Mouse (Mus musculus): ENCODE results near the gene Slc20a1.

Slc20a1 gene

DNA sequence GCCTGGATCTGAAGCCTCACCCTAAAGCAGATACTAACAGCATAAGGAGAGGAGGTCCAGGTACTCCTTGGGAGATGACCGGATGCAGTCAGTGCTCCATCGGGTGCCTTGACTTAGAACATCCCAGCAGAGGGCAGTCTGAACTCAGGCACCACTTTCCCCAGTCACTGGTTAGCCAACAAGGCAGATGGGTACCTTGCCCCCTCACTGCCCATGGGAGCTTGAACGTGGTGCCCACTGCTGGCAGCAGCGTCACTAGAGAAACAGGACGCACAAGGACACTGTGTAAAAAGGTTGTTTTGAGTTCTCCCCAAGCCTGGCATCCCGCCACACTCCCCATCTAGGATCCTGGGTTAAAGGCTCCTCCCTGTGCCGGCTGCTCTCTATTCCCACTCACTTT lies 24.1 kb upstream of the Slc20a1 start:
- H3K4me1 ChIP-seq (replicated peaks; ENCODE audit: low read depth, low read length): peaks cover 67% of the 10 kb centered on the region
- no peak overlapping the region for H3K4me3 ChIP-seq (replicated peaks; ENCODE audit: low read length)
- no peaks in the 10 kb centered on the region for H3K36me3 ChIP-seq (ENCODE audit: insufficient read depth, low read length)
- TF ChIP-seq POU5F1 (IDR thresholded peaks at IDR 0.05; ENCODE audit: borderline replicate concordance, low read length) (no peak), CTCF (conservative IDR thresholded peaks at IDR 0.05; ENCODE audit: low read length) (no peak; the same call in 1 of the 2 replicates), NANOG (IDR thresholded peaks at IDR 0.05; ENCODE audit: borderline replicate concordance, low read length) (no peak)
- no peaks in the 10 kb centered on the region for H3K9me3 ChIP-seq (ENCODE audit: low read length)
- no peaks in the 10 kb centered on the region for H3K27me3 ChIP-seq (ENCODE audit: insufficient read depth, low read length)

DNA sequence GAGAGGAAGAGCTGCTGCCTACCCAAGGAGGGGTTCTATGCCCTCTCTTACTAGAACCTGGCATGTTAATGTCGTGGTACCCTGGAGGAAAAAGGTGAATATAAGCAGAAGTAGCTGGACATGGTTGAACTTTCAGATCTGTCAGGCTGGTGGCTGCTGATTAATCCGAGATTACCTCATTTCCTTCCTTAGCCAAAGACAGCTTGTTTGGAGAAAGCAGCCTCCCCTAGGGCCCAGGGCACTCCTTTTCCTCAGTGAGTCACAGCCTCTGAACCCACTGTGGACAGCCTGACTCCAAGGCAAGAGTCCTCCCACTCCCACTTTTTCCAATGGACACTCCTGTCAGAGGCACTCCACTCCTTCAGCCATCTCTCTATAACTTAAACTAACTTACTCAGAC lies 22.9 kb upstream of the Slc20a1 start:
- H3K36me3 ChIP-seq (ENCODE audit: insufficient read depth, low read length): no peaks in the 10 kb centered on the region
- H3K4me3 ChIP-seq (replicated peaks; ENCODE audit: low read length): no peak overlapping the region
- peaks cover 72% of the 10 kb centered on the region for H3K4me1 ChIP-seq (replicated peaks; ENCODE audit: low read depth, low read length)
- no peaks in the 10 kb centered on the region for H3K9me3 ChIP-seq (ENCODE audit: low read length)
- TF ChIP-seq NANOG (IDR thresholded peaks at IDR 0.05; ENCODE audit: borderline replicate concordance, low read length): no peak
- no peak for TF ChIP-seq CTCF (conservative IDR thresholded peaks at IDR 0.05; ENCODE audit: low read length)
- no peak for TF ChIP-seq POU5F1 (IDR thresholded peaks at IDR 0.05; ENCODE audit: borderline replicate concordance, low read length)
- no peaks in the 10 kb centered on the region for H3K27me3 ChIP-seq (ENCODE audit: insufficient read depth, low read length)

DNA sequence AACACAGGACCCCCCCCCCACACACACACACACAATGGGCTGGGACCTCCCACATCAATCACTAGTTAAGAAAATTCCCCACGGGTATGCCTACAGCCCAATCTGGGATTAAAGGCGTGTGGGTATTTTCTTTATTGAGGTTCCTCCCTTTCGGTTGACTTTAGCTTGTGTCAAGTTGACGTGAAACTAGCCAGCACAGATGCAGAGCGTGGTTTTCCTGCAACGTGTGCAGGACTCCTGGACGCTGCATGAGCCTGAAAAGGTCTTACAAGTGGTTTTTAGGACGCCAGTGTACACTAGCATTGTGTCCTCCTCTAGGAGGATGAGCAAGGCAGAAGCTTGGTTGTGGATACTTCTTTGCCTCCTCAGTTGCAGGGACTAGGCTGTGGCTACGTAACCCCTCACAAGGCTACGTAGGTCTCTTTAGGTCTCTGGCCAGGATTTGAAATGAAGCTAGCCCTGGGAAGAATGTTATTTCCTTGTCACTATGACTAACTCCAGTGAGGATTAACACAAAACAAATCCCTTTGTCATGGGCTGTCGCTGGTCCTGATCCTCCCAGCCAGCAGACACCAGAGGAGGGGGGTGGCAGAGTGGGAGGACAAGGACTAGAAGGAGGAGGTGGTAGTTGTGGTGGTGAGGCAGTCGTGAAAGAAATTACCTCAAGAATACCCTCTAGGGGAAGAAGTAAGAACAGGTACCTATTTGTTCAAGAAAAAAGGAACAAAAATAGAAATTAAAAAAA lies 21.7 kb upstream of the Slc20a1 start:
- Histone ChIP-seq H3K36me3 (ENCODE audit: insufficient read depth, low read length) (no peaks in the 10 kb centered on the region), H3K4me3 (replicated peaks; ENCODE audit: low read length) (0 out of 2 replicates have a peak overlapping the region, but pooled peaks have one; percentile 8), H3K9me3 (ENCODE audit: low read length) (no peaks in the 10 kb centered on the region), H3K27me3 (ENCODE audit: insufficient read depth, low read length) (no peaks in the 10 kb centered on the region), H3K4me1 (replicated peaks; ENCODE audit: low read depth, low read length) (peaks cover 83% of the 10 kb centered on the region)
- TF ChIP-seq CTCF (conservative IDR thresholded peaks at IDR 0.05; ENCODE audit: low read length) (no peak), POU5F1 (IDR thresholded peaks at IDR 0.05; ENCODE audit: borderline replicate concordance, low read length) (no peak), NANOG (IDR thresholded peaks at IDR 0.05; ENCODE audit: borderline replicate concordance, low read length) (no peak)

DNA sequence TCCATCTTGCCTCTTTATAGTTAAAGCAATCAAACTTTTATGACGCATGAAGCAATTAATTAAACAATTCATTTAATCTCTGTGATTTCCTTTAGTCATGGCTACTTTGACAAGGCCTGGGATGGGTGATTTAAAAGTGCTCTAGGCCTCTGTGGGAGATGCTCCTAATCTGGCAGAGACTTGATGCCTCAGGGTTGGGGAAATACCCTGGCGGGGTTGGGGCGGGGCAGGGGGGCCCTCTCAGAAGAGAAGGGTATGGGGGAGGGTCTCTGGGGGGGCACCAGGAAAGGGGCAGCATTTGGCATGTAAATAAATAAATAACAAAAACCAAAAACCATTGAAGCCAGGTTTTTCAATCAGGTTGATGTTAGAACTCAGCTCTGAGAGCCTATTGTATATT lies 20.9 kb upstream of the Slc20a1 start:
- peak overlapping the region; percentile 57; the same call in 1 of the 2 replicates for H3K4me3 ChIP-seq (replicated peaks; ENCODE audit: low read length)
- no peaks in the 10 kb centered on the region for H3K36me3 ChIP-seq (ENCODE audit: insufficient read depth, low read length)
- peaks cover 90% of the 10 kb centered on the region for H3K4me1 ChIP-seq (replicated peaks; ENCODE audit: low read depth, low read length)
- no peaks in the 10 kb centered on the region for H3K27me3 ChIP-seq (ENCODE audit: insufficient read depth, low read length)
- H3K9me3 ChIP-seq (ENCODE audit: low read length): no peaks in the 10 kb centered on the region
- TF ChIP-seq POU5F1 (IDR thresholded peaks at IDR 0.05; ENCODE audit: borderline replicate concordance, low read length) (no peak), CTCF (conservative IDR thresholded peaks at IDR 0.05; ENCODE audit: low read length) (no peak), NANOG (IDR thresholded peaks at IDR 0.05; ENCODE audit: borderline replicate concordance, low read length) (no peak)

DNA sequence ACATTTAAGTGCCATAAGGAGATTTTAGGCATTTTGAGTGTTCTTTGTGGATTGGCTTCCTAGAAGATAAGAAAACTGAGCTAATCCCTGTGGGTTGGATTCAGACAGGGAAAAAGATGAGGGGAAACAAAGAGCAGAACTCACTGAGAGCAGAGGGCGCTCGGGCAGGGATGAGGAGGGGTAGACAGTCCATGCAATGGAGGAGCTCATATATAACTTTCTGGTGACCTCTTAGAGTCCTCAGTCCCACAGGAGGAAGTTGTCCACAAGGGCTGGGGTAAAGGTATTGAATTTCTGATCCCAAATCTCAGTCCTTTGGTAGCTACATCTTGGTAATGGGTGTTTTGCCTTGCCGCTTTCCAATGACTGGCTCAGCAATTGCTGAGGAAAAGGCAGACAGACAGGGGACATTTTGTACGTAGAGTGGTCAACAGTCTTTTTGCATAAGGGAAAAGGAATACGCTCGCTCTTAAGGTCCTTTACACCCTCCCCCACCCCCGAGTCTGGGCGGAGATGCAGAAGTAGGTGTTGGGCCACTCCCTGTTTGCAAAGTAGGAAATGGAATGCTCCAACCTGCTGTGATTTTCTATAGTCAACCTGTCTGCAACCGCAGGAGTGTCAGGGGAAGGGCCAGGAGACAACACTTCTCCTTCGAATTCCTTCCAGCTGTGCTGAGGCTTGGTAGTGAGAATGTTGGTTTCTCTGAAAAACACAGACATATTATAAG lies 20.2 kb upstream of the Slc20a1 start:
- H3K4me3 ChIP-seq (replicated peaks; ENCODE audit: low read length): peak overlapping the region; percentile 57
- H3K36me3 ChIP-seq (ENCODE audit: insufficient read depth, low read length): no peaks in the 10 kb centered on the region
- no peaks in the 10 kb centered on the region for H3K9me3 ChIP-seq (ENCODE audit: low read length)
- no peaks in the 10 kb centered on the region for H3K27me3 ChIP-seq (ENCODE audit: insufficient read depth, low read length)
- peaks cover 90% of the 10 kb centered on the region for H3K4me1 ChIP-seq (replicated peaks; ENCODE audit: low read depth, low read length)
- TF ChIP-seq NANOG (IDR thresholded peaks at IDR 0.05; ENCODE audit: borderline replicate concordance, low read length) (peak; percentile 45; the same call in 1 of the 2 replicates), CTCF (conservative IDR thresholded peaks at IDR 0.05; ENCODE audit: low read length) (no peak)

DNA sequence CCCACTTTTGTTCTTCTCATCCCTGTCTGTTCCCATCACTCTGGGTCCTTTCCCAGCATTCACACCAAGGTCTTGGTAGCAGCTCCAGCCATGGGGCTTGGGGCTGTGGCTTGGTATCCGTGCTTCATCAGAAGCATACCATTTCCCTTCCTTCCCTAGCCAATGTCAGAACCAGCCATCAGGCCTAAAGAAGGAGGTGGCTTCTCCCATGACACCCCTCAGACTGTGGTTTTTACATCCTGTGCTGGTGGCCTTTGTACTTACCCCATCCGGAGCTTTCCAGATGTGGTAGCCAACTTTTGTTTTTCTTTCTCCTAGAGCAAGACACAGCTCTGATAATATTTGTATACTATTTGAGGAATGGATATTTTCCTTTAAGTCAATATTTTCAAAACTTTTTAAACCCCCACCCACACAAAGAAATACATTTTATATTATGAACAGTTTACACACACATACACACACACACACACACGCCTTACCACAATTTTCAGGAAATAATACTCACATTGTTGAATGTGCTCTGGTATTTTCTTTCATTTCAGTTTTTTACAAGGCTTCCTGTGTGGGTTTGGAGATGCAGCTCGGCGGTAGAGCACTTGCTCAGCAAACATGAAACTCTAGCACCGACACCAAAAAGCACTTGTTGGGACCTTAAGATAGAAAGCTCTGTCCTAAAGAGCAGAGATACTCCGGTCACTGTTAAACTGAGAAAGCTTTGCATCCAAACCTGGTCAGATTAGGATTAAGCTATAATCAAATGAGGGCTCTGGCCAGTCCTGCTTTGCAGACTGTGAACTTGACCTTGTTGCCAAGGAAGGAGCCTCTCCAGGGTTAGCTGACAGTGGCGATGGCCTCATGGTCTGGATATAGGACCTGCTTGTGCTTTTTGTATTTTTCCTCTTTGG lies 18.4 kb upstream of the Slc20a1 start:
- H3K36me3 ChIP-seq (ENCODE audit: insufficient read depth, low read length): no peaks in the 10 kb centered on the region
- no peaks in the 10 kb centered on the region for H3K27me3 ChIP-seq (ENCODE audit: insufficient read depth, low read length)
- no peak overlapping the region for H3K4me3 ChIP-seq (replicated peaks; ENCODE audit: low read length)
- no peak for TF ChIP-seq NANOG (IDR thresholded peaks at IDR 0.05; ENCODE audit: borderline replicate concordance, low read length)
- TF ChIP-seq POU5F1 (IDR thresholded peaks at IDR 0.05; ENCODE audit: borderline replicate concordance, low read length): no peak
- no peak for TF ChIP-seq CTCF (conservative IDR thresholded peaks at IDR 0.05; ENCODE audit: low read length)
- H3K9me3 ChIP-seq (ENCODE audit: low read length): no peaks in the 10 kb centered on the region
- peaks cover 89% of the 10 kb centered on the region for H3K4me1 ChIP-seq (replicated peaks; ENCODE audit: low read depth, low read length)

DNA sequence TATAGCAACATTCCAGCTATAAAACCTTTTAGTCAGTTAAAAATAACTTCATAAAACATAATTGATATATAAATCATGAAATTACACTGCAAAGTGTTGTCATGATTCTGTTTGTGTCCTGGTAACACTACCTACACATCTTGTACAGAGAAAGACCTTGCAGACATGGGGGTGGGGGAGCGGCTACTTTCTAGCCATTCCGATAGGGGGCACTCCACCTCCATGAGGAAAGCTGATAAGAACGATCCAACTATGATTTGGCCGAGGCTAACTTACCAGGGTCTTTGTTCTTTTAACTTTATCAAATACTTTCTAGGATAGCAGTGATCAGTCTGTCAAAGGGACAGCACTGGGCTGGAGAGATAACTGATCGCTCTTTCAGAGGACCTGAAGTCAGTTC lies 17.1 kb upstream of the Slc20a1 start:
- TF ChIP-seq NANOG (IDR thresholded peaks at IDR 0.05; ENCODE audit: borderline replicate concordance, low read length) (no peak), CTCF (conservative IDR thresholded peaks at IDR 0.05; ENCODE audit: low read length) (peak; percentile 77)
- no peak overlapping the region for H3K4me3 ChIP-seq (replicated peaks; ENCODE audit: low read length)

DNA sequence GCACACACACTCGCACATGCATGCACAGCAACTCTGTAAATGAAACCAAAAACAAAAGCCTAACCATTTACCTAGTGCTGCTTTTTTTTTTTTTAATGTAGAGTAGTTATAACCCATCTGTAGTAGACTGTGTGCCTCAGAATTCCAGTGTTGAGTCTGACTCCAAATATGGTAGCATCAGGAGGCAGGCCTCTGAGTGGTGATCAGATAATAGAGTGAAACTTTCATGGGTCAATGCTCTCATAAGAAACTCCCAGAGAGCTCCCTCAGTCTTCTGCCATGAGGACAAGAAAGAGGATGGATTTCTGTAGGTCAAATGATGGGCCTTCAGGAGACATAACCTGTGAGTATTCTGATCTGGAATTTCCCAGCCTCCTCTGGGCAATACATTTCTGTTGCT lies 16.2 kb upstream of the Slc20a1 start:
- H3K36me3 ChIP-seq (ENCODE audit: insufficient read depth, low read length): no peaks in the 10 kb centered on the region
- H3K27me3 ChIP-seq (ENCODE audit: insufficient read depth, low read length): no peaks in the 10 kb centered on the region
- no peak for TF ChIP-seq POU5F1 (IDR thresholded peaks at IDR 0.05; ENCODE audit: borderline replicate concordance, low read length)
- no peak for TF ChIP-seq NANOG (IDR thresholded peaks at IDR 0.05; ENCODE audit: borderline replicate concordance, low read length)
- TF ChIP-seq CTCF (conservative IDR thresholded peaks at IDR 0.05; ENCODE audit: low read length): no peak
- H3K4me1 ChIP-seq (replicated peaks; ENCODE audit: low read depth, low read length): peaks cover 80% of the 10 kb centered on the region
- no peak overlapping the region for H3K4me3 ChIP-seq (replicated peaks; ENCODE audit: low read length)
- H3K9me3 ChIP-seq (ENCODE audit: low read length): no peaks in the 10 kb centered on the region

More for the DNA sequence above, 17.1 kb upstream of the Slc20a1 start:
- H3K9me3 ChIP-seq (ENCODE audit: low read length): no peaks in the 10 kb centered on the region
- peaks cover 89% of the 10 kb centered on the region for H3K4me1 ChIP-seq (replicated peaks; ENCODE audit: low read depth, low read length)
- H3K27me3 ChIP-seq (ENCODE audit: insufficient read depth, low read length): no peaks in the 10 kb centered on the region
- no peaks in the 10 kb centered on the region for H3K36me3 ChIP-seq (ENCODE audit: insufficient read depth, low read length)

All from E14TG2a.4 (cell line).